Mouse (Mus musculus) limb, embryonic 13.5 days (tissue): ENCODE data around the gene Tmem238. TPM values are rescaled to one million over a fixed set of nuclear protein-coding genes. Genes with fewer than 3 reads are reported as not detected.

ENCODE experiments used
- ATAC-seq: fragments of 200-750 bp; cut with Nextera tagmentation; 2 replicates; pipeline ENCODE4 v1.8.0; 2017; ENCODE audit warnings: low read depth, moderate number of reproducible peaks, moderate TSS enrichment; ENCODE audit not compliant: low FRiP score
- H3K27ac ChIP-seq: fragments of 300-500 bp; sonication (generic); 2 replicates; pipeline ENCODE4 v1.5.1; 2015; ENCODE audit warnings: inconsistent platforms, mild to moderate bottlenecking, moderate library complexity
- H3K27me3 ChIP-seq: fragments of 300-500 bp; sonication (generic); 2 replicates; pipeline ENCODE4 v1.6.1; 2015; ENCODE audit warnings: mild to moderate bottlenecking, inconsistent platforms
- H3K36me3 ChIP-seq: fragments of 300-500 bp; sonication (generic); 2 replicates; pipeline ENCODE4 v1.6.1; 2015; ENCODE audit warnings: inconsistent platforms, mild to moderate bottlenecking, moderate library complexity
- H3K4me1 ChIP-seq: fragments of 300-500 bp; sonication (generic); 2 replicates; pipeline ENCODE4 v1.6.1; 2015; ENCODE audit warnings: inconsistent platforms
- H3K4me2 ChIP-seq: fragments of 300-500 bp; sonication (generic); replicated peaks from 2 replicates; pipeline ENCODE4 v1.6.1; 2015; ENCODE audit warnings: inconsistent platforms, mild to moderate bottlenecking, moderate library complexity
- H3K4me3 ChIP-seq: fragments of 300-500 bp; sonication (generic); 2 replicates; pipeline ENCODE4 v1.5.1; 2015; ENCODE audit warnings: moderate library complexity, mild to moderate bottlenecking, inconsistent platforms
- H3K9ac ChIP-seq: fragments of 300-500 bp; sonication (generic); 2 replicates; pipeline ENCODE4 v1.6.1; 2015; ENCODE audit warnings: mild to moderate bottlenecking, inconsistent platforms
- H3K9me3 ChIP-seq: fragments of 300-500 bp; sonication (generic); 2 replicates; pipeline ENCODE4 v1.6.1; 2016; ENCODE audit warnings: inconsistent platforms
- WGBS: fragments of 180-500 bp; shearing (Covaris S2); methylation state at CpG from one replicate; pipeline ENCODE4 v1.1.7; 2015; 5-methylcytosine and 5-hydroxymethylcytosine counted together
- polyA plus RNA-seq: library from polyadenylated mRNA; unstranded; fragments of >200 nt; fragmentation: Nextera tagmentation; extraction: Ambion mirVana; gene quantifications from 2 replicates; pipeline ENCODE4 v1.2.1, GENCODE M21; 2015

Tmem238 gene
- polyA plus RNA-seq, 1 experiment from 2014 or later: 7.3 TPM

- no peak for ATAC-seq
- Histone ChIP-seq H3K9ac (peak overlapping the region; percentile 86), H3K4me2 (peak overlapping the region; percentile 90), H3K4me3 (peak overlapping the region; percentile 78), H3K36me3 (peaks cover 33% of the 10 kb centered on the region), H3K9me3 (no peaks in the 10 kb centered on the region), H3K27me3 (no peaks in the 10 kb centered on the region), H3K27ac (peak overlapping the region; percentile 89), H3K4me1 (peaks cover 32% of the 10 kb centered on the region)
- 12% methylated on average over 4 of the region's 4 CpGs for WGBS
These were observed 48.3 kb downstream of the Tmem238 start for GRCm38 (mm10) chr7:4741151-4741550.

GRCm38 (mm10) chr7:4740309-4740727, 49.1 kb downstream of the Tmem238 start:
- H3K4me1 ChIP-seq: peaks cover 32% of the 10 kb centered on the region
- 0% methylated on average over 11 of the region's 14 CpGs for WGBS
- peak overlapping the region; percentile 86 for H3K9ac ChIP-seq
- H3K9me3 ChIP-seq: no peaks in the 10 kb centered on the region
- H3K4me3 ChIP-seq: peak overlapping the region; percentile 78
- peaks cover 25% of the 10 kb centered on the region for H3K36me3 ChIP-seq
- no peaks in the 10 kb centered on the region for H3K27me3 ChIP-seq
- peak overlapping the region; percentile 90 for H3K4me2 ChIP-seq
- ATAC-seq: no peak; the same call in 1 of the 2 replicates
- H3K27ac ChIP-seq: peak overlapping the region; percentile 89

- peak within 1 kb of the TSS; percentile 90 for H3K4me2 ChIP-seq
- peaks cover 25% of the 10 kb centered on the region for H3K36me3 ChIP-seq
- under 1% methylated on average over 40 of the region's 44 CpGs for WGBS
These were observed 49.7 kb downstream of the Tmem238 start, which contains the start of gene Kmt5c for GRCm38 (mm10) chr7:4739544-4740275. TSS of gene Kmt5c (plus strand) at chr7:4740115.

GRCm38 (mm10) chr7:4739041-4739543, 50.4 kb downstream of the Tmem238 start:
- peak overlapping the region; percentile 85 for H3K27ac ChIP-seq
- peaks cover 20% of the 10 kb centered on the region for H3K36me3 ChIP-seq
- H3K9ac ChIP-seq: no peak overlapping the region
- no peaks in the 10 kb centered on the region for H3K9me3 ChIP-seq
- H3K4me3 ChIP-seq: peak overlapping the region; percentile 78
- H3K27me3 ChIP-seq: no peaks in the 10 kb centered on the region
- no peak for ATAC-seq
- 54% methylated on average over 10 of the region's 10 CpGs for WGBS
- peaks cover 32% of the 10 kb centered on the region for H3K4me1 ChIP-seq
- peak overlapping the region; percentile 63 for H3K4me2 ChIP-seq

More at GRCm38 (mm10) chr7:4739544-4740275, 49.7 kb downstream of the Tmem238 start, which contains the start of gene Kmt5c:
- Histone ChIP-seq H3K4me3 (peak within 1 kb of the TSS; percentile 78), H3K27me3 (no peaks in the 10 kb centered on the region), H3K4me1 (peaks cover 32% of the 10 kb centered on the region), H3K27ac (peak within 1 kb of the TSS; percentile 89), H3K9me3 (no peaks in the 10 kb centered on the region), H3K9ac (peak within 1 kb of the TSS; percentile 86)
- ATAC-seq: peak; percentile 97

Other genes with a start within 250 kb of the Tmem238 start
- gene Syt5, start 242.1 kb downstream of the Tmem238 start, polyA plus RNA-seq: 5.5 and 6.0 TPM in 2 replicates
- not detected in 2 replicates for gene Ptprh, start 185.6 kb downstream of the Tmem238 start, polyA plus RNA-seq
- gene Tmem86b, start 158.2 kb downstream of the Tmem238 start, polyA plus RNA-seq: 1.2 and 1.3 TPM in 2 replicates
- gene Ppp6r1, start 130.6 kb downstream of the Tmem238 start, polyA plus RNA-seq: 9.0 and 9.9 TPM in 2 replicates
- gene Hspbp1, start 104.6 kb downstream of the Tmem238 start, polyA plus RNA-seq: 93.6 and 95.4 TPM in 2 replicates
- gene Brsk1, start 99.1 kb downstream of the Tmem238 start, polyA plus RNA-seq: 2.2 and 2.3 TPM in 2 replicates
- 0.13 TPM in 2 replicates for gene Tmem150b, start 64.4 kb downstream of the Tmem238 start, polyA plus RNA-seq
- gene Kmt5c, start 49.5 kb downstream of the Tmem238 start, polyA plus RNA-seq: 61.6 and 65.3 TPM in 2 replicates
- gene Cox6b2, start 36.6 kb downstream of the Tmem238 start, polyA plus RNA-seq: 67.5 and 68.6 TPM in 2 replicates
- not detected in 2 replicates for gene Fam71e2, start 18.4 kb downstream of the Tmem238 start, polyA plus RNA-seq
- 0.26 and 0.39 TPM in 2 replicates for gene Il11, start 6.8 kb downstream of the Tmem238 start, polyA plus RNA-seq
- not detected in 2 replicates for gene Tmem190, start 6.7 kb downstream of the Tmem238 start, polyA plus RNA-seq
- gene Rpl28, start 3.2 kb upstream of the Tmem238 start, polyA plus RNA-seq: 290 and 292 TPM in 2 replicates
- gene Ube2s, start 22.9 kb upstream of the Tmem238 start, polyA plus RNA-seq: 328 and 349 TPM in 2 replicates
- 0.17 and 0.33 TPM in 2 replicates for gene Shisa7, start 55.0 kb upstream of the Tmem238 start, polyA plus RNA-seq
- 5.6 and 6.4 TPM in 2 replicates for gene Isoc2b, start 80.6 kb upstream of the Tmem238 start, polyA plus RNA-seq
- 1.2 and 1.3 TPM in 2 replicates for gene Isoc2a, start 87.5 kb upstream of the Tmem238 start, polyA plus RNA-seq
- gene Gm36210, start 116.9 kb upstream of the Tmem238 start, polyA plus RNA-seq: not detected in 2 replicates
- gene Zfp628, start 125.6 kb upstream of the Tmem238 start, polyA plus RNA-seq: 4.2 and 4.3 TPM in 2 replicates
- 3.1 and 3.3 TPM in 2 replicates for gene Nat14, start 132.4 kb upstream of the Tmem238 start, polyA plus RNA-seq
- 6.4 and 8.1 TPM in 2 replicates for gene Ssc5d, start 136.1 kb upstream of the Tmem238 start, polyA plus RNA-seq
- gene Sbk2, start 174.8 kb upstream of the Tmem238 start, polyA plus RNA-seq: 0.38 and 0.92 TPM in 2 replicates
- gene Sbk3, start 181.5 kb upstream of the Tmem238 start, polyA plus RNA-seq: not detected in 2 replicates
- 35.3 and 38.5 TPM in 2 replicates for gene Zfp579, start 206.5 kb upstream of the Tmem238 start, polyA plus RNA-seq
- 9.1 and 10.7 TPM in 2 replicates for gene Zfp524, start 224.8 kb upstream of the Tmem238 start, polyA plus RNA-seq
- gene Fiz1, start 225.0 kb upstream of the Tmem238 start, polyA plus RNA-seq: 44.7 and 48.6 TPM in 2 replicates
- gene Gm44973, start 225.8 kb upstream of the Tmem238 start, polyA plus RNA-seq: 0.42 and 2.1 TPM in 2 replicates
- gene Zfp865, start 230.7 kb upstream of the Tmem238 start, polyA plus RNA-seq: 6.0 and 8.1 TPM in 2 replicates
- 44.9 and 47.8 TPM in 2 replicates for gene Ccdc106, start 230.9 kb upstream of the Tmem238 start, polyA plus RNA-seq
- 0.13 TPM in 1 of 2 replicates, not detected in the other for gene 4632433K11Rik, start 244.5 kb upstream of the Tmem238 start, polyA plus RNA-seq
- gene Zfp784, start 248.8 kb upstream of the Tmem238 start, polyA plus RNA-seq: 7.0 and 7.8 TPM in 2 replicates